Mouse (Mus musculus) neural tube, embryonic 14.5 days (tissue): Measurements from ENCODE around the gene Plekha7. TPM values are rescaled to one million over a fixed set of nuclear protein-coding genes. Genes with fewer than 3 reads are reported as not detected.
A peak's percentile ranks its signal among the peaks of the same experiment; 100 is the strongest.

Source experiments
- ATAC-seq: fragments of 200-750 bp; cut with Nextera tagmentation; 2 replicates; pipeline ENCODE4 v1.8.0; 2017; ENCODE audit warnings: low read depth, mild to moderate bottlenecking, moderate TSS enrichment, moderate library complexity
- H3K27ac ChIP-seq: fragments of 300-500 bp; sonication (generic); 2 replicates; pipeline ENCODE4 v1.5.1; 2014; ENCODE audit warnings: low read depth, mild to moderate bottlenecking, control low read depth, low read length, moderate library complexity, mixed read lengths
- H3K27me3 ChIP-seq: fragments of 300-500 bp; sonication (generic); 2 replicates; pipeline ENCODE4 v1.6.1; 2014; ENCODE audit warnings: low read length; ENCODE audit not compliant: control insufficient read depth, insufficient read depth
- H3K36me3 ChIP-seq: fragments of 300-500 bp; sonication (generic); 2 replicates; pipeline ENCODE4 v1.6.1; 2014; ENCODE audit warnings: low read length, mixed read lengths; ENCODE audit not compliant: control insufficient read depth, insufficient read depth
- H3K4me1 ChIP-seq: fragments of 300-500 bp; sonication (generic); 2 replicates; pipeline ENCODE4 v1.6.1; 2014; ENCODE audit warnings: low read length; ENCODE audit not compliant: control insufficient read depth, insufficient read depth
- H3K4me2 ChIP-seq: fragments of 300-500 bp; sonication (generic); 2 replicates; pipeline ENCODE4 v1.6.1; 2014; ENCODE audit warnings: mild to moderate bottlenecking, low read depth, low read length, control low read depth
- H3K4me3 ChIP-seq: fragments of 300-500 bp; sonication (generic); 2 replicates; pipeline ENCODE4 v1.5.1; 2014; ENCODE audit warnings: low read depth, low read length, control low read depth, mixed read lengths
- H3K9ac ChIP-seq: fragments of 300-500 bp; sonication (generic); replicated peaks from 2 replicates; pipeline ENCODE4 v1.6.1; 2014; ENCODE audit warnings: low read depth, mild to moderate bottlenecking, control low read depth, low read length, mixed read lengths
- H3K9me3 ChIP-seq: fragments of 300-500 bp; sonication (generic); 2 replicates; pipeline ENCODE4 v1.6.1; 2016; ENCODE audit warnings: low read length; ENCODE audit not compliant: control insufficient read depth
- WGBS: fragments of 180-500 bp; shearing (Covaris S2); extraction: QIAGEN DNeasy Blood & Tissue Kit; methylation state at CpG from one replicate; pipeline ENCODE4 v1.1.7; 2014; 5-methylcytosine and 5-hydroxymethylcytosine counted together
- polyA plus RNA-seq: library from polyadenylated mRNA; unstranded; fragments of >200 nt; fragmentation: Nextera tagmentation; extraction: Ambion mirVana; gene quantifications from 2 replicates; pipeline ENCODE4 v1.2.1, GENCODE M21; 2014

The Plekha7 gene
- polyA plus RNA-seq, 1 experiment from 2014 or later = 4.5 TPM

DNA sequence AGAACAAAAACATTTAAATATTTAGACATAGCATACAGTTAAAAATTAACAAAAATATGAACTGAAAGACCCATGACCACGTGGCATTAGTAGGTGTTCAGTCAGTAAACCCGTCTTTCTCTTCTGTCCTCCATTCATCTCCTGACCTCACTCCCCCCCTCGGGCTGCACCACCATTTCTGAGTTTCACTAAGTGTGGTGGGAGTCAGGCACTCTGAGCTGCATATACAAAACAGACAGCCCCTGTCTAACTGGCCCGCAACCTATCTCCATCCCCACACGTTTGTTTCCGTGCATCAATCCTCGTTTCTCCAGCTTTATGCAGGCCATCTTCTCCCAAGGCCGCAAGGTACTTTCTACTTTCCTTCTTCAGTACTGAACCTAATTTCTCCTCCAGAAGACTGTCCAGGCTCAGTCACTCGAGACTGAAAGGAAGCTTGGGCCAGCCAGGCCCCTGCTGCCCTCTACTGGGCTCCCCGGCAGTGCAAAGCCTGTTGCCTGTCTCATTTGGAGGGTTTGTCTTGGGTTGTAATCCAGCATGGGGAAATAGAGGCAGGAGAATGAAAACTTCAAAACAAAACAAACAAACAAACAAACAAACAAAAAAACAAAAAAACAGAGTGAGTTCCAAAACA is 15.3 kb upstream of the Plekha7 start:
- Histone ChIP-seq H3K27me3 (no peaks in the 10 kb centered on the region), H3K9me3 (no peaks in the 10 kb centered on the region), H3K4me1 (no peaks in the 10 kb centered on the region), H3K27ac (no peak overlapping the region), H3K9ac (no peak overlapping the region), H3K36me3 (no peaks in the 10 kb centered on the region), H3K4me2 (no peak overlapping the region), H3K4me3 (no peak overlapping the region)
- WGBS = 34% methylated on average over 10 of the region's 10 CpGs
- ATAC-seq = peak; percentile 63; the same call in 1 of the 2 replicates

DNA sequence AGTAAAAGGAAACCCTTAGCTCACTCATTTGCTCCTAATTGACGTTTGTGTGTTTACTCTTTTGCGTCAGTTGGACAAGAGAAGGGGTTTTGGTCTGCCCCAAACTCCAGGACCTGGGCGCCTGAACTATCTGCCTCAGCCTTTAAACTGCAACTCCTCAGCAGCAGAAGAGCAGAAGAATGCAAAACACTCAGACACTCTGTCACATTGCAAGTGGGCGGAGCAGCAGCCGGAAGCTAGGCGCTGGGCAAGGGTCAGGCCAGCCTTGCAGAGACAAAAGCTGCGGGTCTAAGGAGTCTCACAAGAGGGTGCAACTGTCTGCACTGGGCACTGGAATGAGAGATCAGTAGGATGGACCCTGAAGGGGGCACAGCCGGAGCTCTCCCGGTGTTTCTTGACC is 1.3 kb upstream of the Plekha7 start:
- Histone ChIP-seq H3K36me3 (no peaks in the 10 kb centered on the region), H3K27ac (no peak overlapping the region), H3K27me3 (peaks cover 4% of the 10 kb centered on the region; the same call in 1 of the 2 replicates), H3K4me2 (no peak overlapping the region), H3K4me3 (no peak overlapping the region), H3K9ac (no peak overlapping the region), H3K9me3 (no peaks in the 10 kb centered on the region), H3K4me1 (no peaks in the 10 kb centered on the region)
- 16% methylated on average over 9 of the region's 9 CpGs for WGBS
- ATAC-seq = no peak

DNA sequence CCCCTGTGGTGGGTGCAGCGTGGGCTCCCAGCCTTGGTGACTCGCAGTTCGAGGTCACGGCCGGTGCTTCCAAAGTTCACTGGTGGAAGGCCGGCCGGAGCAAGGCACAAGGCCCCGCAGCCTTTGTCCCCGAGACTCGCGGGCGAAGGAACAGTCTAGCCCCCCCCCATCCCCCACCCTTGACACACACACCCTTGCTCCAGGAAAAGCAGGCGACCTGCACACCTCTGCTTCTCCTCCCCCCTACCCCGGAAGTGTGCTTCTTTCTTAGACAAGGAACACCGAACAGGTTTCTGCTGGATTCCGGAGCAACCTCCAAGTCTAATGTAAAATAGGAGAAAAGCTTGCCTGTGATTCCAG is 436 bp upstream of the Plekha7 start:
- Histone ChIP-seq H3K4me2 (peak overlapping the region; percentile 100), H3K9ac (no peak overlapping the region), H3K4me1 (no peaks in the 10 kb centered on the region), H3K9me3 (no peaks in the 10 kb centered on the region), H3K27me3 (peaks cover 4% of the 10 kb centered on the region; the same call in 1 of the 2 replicates), H3K4me3 (peak overlapping the region; percentile 67), H3K36me3 (no peaks in the 10 kb centered on the region), H3K27ac (no peak overlapping the region)
- ATAC-seq = peak; percentile 9; the same call in 1 of the 2 replicates
- WGBS = 3% methylated on average over 16 of the region's 16 CpGs

DNA sequence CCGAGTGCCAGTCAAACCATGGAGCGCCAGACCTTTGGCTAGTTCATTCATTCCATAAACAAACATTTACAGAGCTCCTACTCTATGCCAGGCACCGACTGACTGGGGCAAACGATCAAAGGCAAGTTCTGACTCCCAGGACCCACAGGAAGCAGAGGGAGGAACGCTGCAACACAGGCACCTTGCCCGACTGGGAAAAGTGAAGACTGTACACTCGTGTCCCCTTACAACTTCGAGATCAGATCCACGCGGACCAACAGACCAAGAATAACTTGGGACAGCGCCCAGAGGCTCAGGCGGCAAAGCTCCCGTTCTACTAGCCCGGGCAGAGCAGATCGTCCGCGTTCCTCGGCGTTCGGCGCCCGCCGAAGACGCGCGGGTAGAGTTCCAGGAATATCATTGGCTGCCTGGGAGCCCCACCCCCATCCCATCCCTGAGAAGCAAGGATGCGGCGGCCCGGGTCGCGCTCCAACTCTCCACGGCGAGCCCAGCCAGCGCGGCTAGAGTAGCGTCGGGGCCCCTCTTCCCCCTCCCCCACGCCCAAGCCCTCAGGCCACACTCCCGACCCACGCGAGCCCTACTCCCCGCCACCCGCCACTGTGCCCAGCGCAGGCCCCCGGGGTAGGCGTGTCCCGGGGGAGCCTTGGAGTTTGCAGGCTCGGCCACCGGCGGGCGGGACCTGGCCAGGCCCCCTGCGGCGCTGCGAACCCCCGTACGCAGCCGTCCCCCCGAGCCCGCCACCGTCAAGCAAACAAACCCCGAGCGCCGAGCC is 891 bp downstream of the Plekha7 start:
- H3K4me2 ChIP-seq = peak overlapping the region; percentile 100
- H3K9me3 ChIP-seq = no peaks in the 10 kb centered on the region
- peak; percentile 86 for ATAC-seq
- WGBS = under 1% methylated on average over 54 of the region's 63 CpGs
- H3K9ac ChIP-seq = peak overlapping the region; percentile 42
- H3K27me3 ChIP-seq = peaks cover 4% of the 10 kb centered on the region; the same call in 1 of the 2 replicates
- no peak overlapping the region for H3K27ac ChIP-seq
- H3K4me3 ChIP-seq = peak overlapping the region; percentile 67
- no peaks in the 10 kb centered on the region for H3K4me1 ChIP-seq
- H3K36me3 ChIP-seq = no peaks in the 10 kb centered on the region

DNA sequence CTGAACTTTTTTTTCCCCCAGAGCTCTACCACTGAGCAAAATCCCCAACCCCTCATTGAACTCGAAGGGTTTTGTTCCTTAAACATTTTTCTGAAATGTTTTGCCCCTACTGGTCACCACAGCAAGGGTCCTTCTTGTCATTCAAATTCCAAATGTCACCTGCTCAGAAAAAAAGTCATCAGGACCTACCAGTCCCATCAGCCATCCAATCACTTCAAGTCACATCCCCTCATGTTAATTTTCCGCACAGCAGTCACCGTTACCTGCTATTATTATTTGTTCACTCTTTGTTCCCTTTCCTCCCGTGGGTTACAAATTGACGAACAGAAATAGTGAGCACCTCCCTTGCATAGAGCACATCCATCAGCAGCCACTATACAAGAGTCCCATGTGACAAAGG is 1.6 kb downstream of the Plekha7 start:
- Histone ChIP-seq H3K27ac (no peak overlapping the region), H3K36me3 (no peaks in the 10 kb centered on the region), H3K4me1 (no peaks in the 10 kb centered on the region), H3K9me3 (no peaks in the 10 kb centered on the region), H3K27me3 (peaks cover 4% of the 10 kb centered on the region; the same call in 1 of the 2 replicates), H3K4me3 (peak overlapping the region; percentile 67; the same call in 1 of the 2 replicates), H3K9ac (no peak overlapping the region), H3K4me2 (peak overlapping the region; percentile 100)
- 8% methylated on average over 5 of the region's 5 CpGs for WGBS
- 0 out of 2 replicates have a peak, but pooled peaks have one; percentile 2 for ATAC-seq

DNA sequence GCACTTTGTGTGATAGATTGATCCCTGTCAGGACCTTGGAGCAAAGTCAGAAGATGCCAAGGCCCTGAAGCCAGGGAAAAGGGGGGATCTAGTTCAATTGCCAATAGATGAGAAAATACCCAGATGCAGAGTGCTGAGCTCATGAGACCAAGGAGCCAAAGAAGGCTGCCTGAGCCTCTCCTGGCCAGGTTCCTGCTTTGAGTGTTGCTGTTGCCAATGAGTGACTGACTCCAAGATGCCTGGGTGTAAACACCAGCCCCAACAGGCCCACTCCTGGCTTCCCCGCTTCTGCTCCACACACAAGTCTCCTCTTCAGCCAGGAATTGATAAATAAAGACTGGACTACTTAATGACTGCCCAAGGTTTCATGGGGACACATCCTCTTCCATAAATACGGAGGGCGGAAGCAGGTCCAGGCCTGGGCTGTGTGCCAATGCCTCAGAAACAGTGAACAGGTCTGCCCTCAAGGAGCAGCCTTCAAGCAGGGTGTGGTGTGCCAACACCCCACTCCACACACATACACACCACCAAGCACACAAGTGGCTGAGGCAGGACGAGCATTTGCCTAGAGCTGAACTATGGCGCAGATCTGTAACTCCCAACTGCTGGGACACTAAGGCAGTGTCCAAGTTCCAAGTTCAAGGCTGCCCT is 6.4 kb downstream of the Plekha7 start:
- no peak overlapping the region for H3K4me3 ChIP-seq
- WGBS = 88% methylated on average over 5 of the region's 5 CpGs

DNA sequence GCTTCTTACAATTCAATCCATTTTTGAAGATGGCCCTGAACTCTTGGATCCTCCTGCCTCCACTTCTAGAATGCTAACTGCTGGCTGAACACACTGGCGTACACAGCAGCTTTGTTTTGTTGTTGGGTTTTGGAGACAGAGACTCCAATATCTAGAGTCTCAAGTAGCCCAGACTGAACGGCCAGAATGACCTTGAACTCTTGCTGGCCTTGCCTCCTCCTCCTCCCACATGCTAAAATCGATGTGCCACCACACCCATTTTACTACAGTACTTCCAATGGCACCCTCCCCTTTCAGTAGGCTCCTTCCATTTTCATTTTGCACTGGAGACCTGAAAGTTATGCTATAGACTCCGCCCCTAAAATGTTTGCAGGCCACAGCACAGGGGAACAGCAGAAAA is 7.0 kb downstream of the Plekha7 start:
- no peak overlapping the region for H3K4me3 ChIP-seq
- no peak for ATAC-seq
- H3K36me3 ChIP-seq = no peaks in the 10 kb centered on the region
- H3K9ac ChIP-seq = no peak overlapping the region
- WGBS = 90% methylated on average over 4 of the region's 4 CpGs
- H3K27me3 ChIP-seq = no peaks in the 10 kb centered on the region
- H3K27ac ChIP-seq = no peak overlapping the region
- no peaks in the 10 kb centered on the region for H3K9me3 ChIP-seq
- no peak overlapping the region for H3K4me2 ChIP-seq
- no peaks in the 10 kb centered on the region for H3K4me1 ChIP-seq

More for the DNA sequence above, 6.4 kb downstream of the Plekha7 start:
- no peak overlapping the region for H3K4me2 ChIP-seq
- no peak overlapping the region for H3K9ac ChIP-seq
- H3K36me3 ChIP-seq = no peaks in the 10 kb centered on the region
- H3K27ac ChIP-seq = no peak overlapping the region
- no peaks in the 10 kb centered on the region for H3K9me3 ChIP-seq
- peaks cover 4% of the 10 kb centered on the region; the same call in 1 of the 2 replicates for H3K27me3 ChIP-seq
- H3K4me1 ChIP-seq = no peaks in the 10 kb centered on the region
- ATAC-seq = no peak

DNA sequence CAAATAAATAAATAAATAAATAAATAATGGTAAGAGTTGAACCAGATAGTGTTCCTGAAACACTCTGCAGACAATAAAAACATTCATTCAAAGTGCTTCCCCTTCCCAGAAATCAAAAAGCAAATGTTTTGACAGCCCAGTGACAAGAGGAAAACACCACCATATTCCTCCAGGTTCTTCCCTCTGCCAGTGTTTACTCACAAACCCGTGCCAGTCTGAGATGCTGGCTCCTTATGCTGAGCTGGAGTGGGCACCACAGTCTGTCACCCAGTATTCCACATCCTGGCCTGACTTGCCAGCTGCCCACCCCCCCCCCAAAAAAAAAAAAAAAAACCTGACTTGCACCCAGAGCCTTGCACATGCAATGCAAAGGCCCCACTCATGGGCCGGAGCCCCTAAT is 9.3 kb downstream of the Plekha7 start:
- Histone ChIP-seq H3K4me2 (no peak overlapping the region), H3K4me3 (no peak overlapping the region), H3K36me3 (no peaks in the 10 kb centered on the region), H3K9me3 (no peaks in the 10 kb centered on the region), H3K4me1 (no peaks in the 10 kb centered on the region), H3K9ac (no peak overlapping the region), H3K27ac (no peak overlapping the region), H3K27me3 (no peaks in the 10 kb centered on the region)
- 94% methylated on average over 2 of the region's 2 CpGs for WGBS
- no peak for ATAC-seq

DNA sequence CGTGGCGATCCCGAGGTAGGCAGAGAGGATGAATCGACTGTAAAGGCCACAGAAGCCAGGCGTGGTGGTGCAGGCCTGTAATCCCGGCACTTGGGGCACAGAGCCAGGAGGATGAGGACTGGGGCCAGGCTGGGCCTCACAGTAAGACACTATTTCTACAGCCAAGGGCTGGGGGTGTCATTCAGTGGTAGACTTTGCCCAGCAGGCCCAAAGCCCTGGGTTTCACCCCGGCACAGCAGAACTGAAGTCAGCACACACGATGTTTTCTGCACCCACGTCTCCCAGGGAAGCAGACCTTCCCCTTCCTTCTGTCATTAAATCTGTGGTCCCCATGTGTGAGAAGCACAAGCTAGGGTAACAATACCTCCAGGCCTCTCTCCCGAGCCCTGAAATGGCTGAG is 9.8 kb downstream of the Plekha7 start:
- Histone ChIP-seq H3K27me3 (no peaks in the 10 kb centered on the region), H3K4me3 (no peak overlapping the region), H3K4me2 (no peak overlapping the region), H3K4me1 (no peaks in the 10 kb centered on the region), H3K36me3 (no peaks in the 10 kb centered on the region), H3K9ac (no peak overlapping the region), H3K27ac (no peak overlapping the region), H3K9me3 (no peaks in the 10 kb centered on the region)
- 76% methylated on average over 10 of the region's 10 CpGs for WGBS
- ATAC-seq = no peak
